Mouse (Mus musculus) Muller cell, postnatal 12 days (primary cell): Measurements from ENCODE around the gene Atpaf2.
"Not testable (repeated sequence)": the region's sequence is repeated elsewhere in the genome, so short reads cannot be mapped to it uniquely, and the experiment has no call there.

ENCODE experiments used
- DNase-seq: peaks from one replicate; pipeline ENCODE4 v3.0.0-alpha.2; 2015; ENCODE audit errors: inconsistent ontology term

The Atpaf2 gene

GRCm38 (mm10) chr11:60417717-60418472, at the start of gene Atpaf2:
TSS of gene Atpaf2 (minus strand) at chr11:60418457.
- DNase-seq = peak; percentile 65

- DNase-seq = no peak
Measured at GRCm38 (mm10) chr11:60465943-60466380, 47.7 kb upstream of the Atpaf2 start.

- peak; percentile 3 for DNase-seq
Measured at GRCm38 (mm10) chr11:60457973-60458372, 39.7 kb upstream of the Atpaf2 start.

- DNase-seq = no peak
Measured at GRCm38 (mm10) chr11:60454745-60455087, 36.5 kb upstream of the Atpaf2 start.

- DNase-seq = peak; percentile 89
Measured at GRCm38 (mm10) chr11:60454080-60454744, 36.0 kb upstream of the Atpaf2 start, which contains the start of gene Drg2. TSS of gene Drg2 (plus strand) at chr11:60454591.

GRCm38 (mm10) chr11:60444007-60444406, 25.8 kb upstream of the Atpaf2 start:
- no peak for DNase-seq

- DNase-seq = no peak
Measured at GRCm38 (mm10) chr11:60442896-60443295, 24.6 kb upstream of the Atpaf2 start.

- no peak for DNase-seq
Measured at GRCm38 (mm10) chr11:60440176-60440575, 21.9 kb upstream of the Atpaf2 start.

GRCm38 (mm10) chr11:60439621-60440020, 21.4 kb upstream of the Atpaf2 start:
- DNase-seq = not testable (repeated sequence)

GRCm38 (mm10) chr11:60436618-60437017, 18.4 kb upstream of the Atpaf2 start:
- peak; percentile 62 for DNase-seq

- DNase-seq = no peak
Measured at GRCm38 (mm10) chr11:60435133-60435532, 16.9 kb upstream of the Atpaf2 start.

- no peak for DNase-seq
Measured at GRCm38 (mm10) chr11:60433501-60433900, 15.2 kb upstream of the Atpaf2 start.

GRCm38 (mm10) chr11:60427628-60428027, 9.4 kb upstream of the Atpaf2 start:
- DNase-seq = no peak

GRCm38 (mm10) chr11:60426417-60426816, 8.2 kb upstream of the Atpaf2 start:
- no peak for DNase-seq

GRCm38 (mm10) chr11:60423006-60423405, 4.7 kb upstream of the Atpaf2 start:
- no peak for DNase-seq

GRCm38 (mm10) chr11:60422046-60422668, 3.9 kb upstream of the Atpaf2 start:
- no peak for DNase-seq

- DNase-seq = peak; percentile 19
Measured at GRCm38 (mm10) chr11:60418473-60418803, 181 bp upstream of the Atpaf2 start.

GRCm38 (mm10) chr11:60416963-60417716, 1.1 kb downstream of the Atpaf2 start, which contains the start of gene Gid4:
TSS of gene Gid4 (plus strand) at chr11:60417145.
- DNase-seq = peak; percentile 99

GRCm38 (mm10) chr11:60416590-60416962, 1.7 kb downstream of the Atpaf2 start:
- no peak for DNase-seq

GRCm38 (mm10) chr11:60412921-60413320, 5.3 kb downstream of the Atpaf2 start:
- DNase-seq = no peak

GRCm38 (mm10) chr11:60412173-60412572, 6.1 kb downstream of the Atpaf2 start:
- DNase-seq = peak; percentile 62

- DNase-seq = no peak
Measured at GRCm38 (mm10) chr11:60406606-60407005, 11.7 kb downstream of the Atpaf2 start.
